Mouse (Mus musculus) mouse trophoblast stem cell (cell line): ENCODE results near the gene Ddx51.

Experiments used
- in situ Hi-C, 2 experiments: fragments of 300-500 bp; cut with MseI, MboI; formaldehyde crosslinking; loops; 2 replicates in 1 of 2; 3 replicates in 1 of 2; pipeline ENCODE4 v1.15.1; 2025

The Ddx51 gene

GRCm38 (mm10) chr5:110659682-110660081 lies 6.4 kb downstream of the Ddx51 start:
- in situ Hi-C loops = no loop called here

GRCm38 (mm10) chr5:110664041-110664440 lies 10.8 kb downstream of the Ddx51 start:
- in situ Hi-C loops = no loop called here

GRCm38 (mm10) chr5:110664750-110665269 lies 11.6 kb downstream of the Ddx51 start:
- in situ Hi-C loops = no loop called here

GRCm38 (mm10) chr5:110665486-110666121 lies 12.4 kb downstream of the Ddx51 start:
- in situ Hi-C loops = no loop called here

- in situ Hi-C loops = no loop called here
These were observed 28.8 kb downstream of the Ddx51 start for GRCm38 (mm10) chr5:110682041-110682440.

- in situ Hi-C loops = no loop called here
These were observed 45.4 kb downstream of the Ddx51 start for GRCm38 (mm10) chr5:110698617-110699016.

- in situ Hi-C loops = no loop called here
These were observed 50.8 kb downstream of the Ddx51 start for GRCm38 (mm10) chr5:110704004-110704403.

- in situ Hi-C loops = no loop called here
These were observed 56.0 kb downstream of the Ddx51 start for GRCm38 (mm10) chr5:110709256-110709655.
